Mouse (Mus musculus) midbrain, postnatal 0 days (tissue): Measurements from ENCODE around the gene Sugct. TPM values are rescaled to one million over a fixed set of nuclear protein-coding genes. Genes with fewer than 3 reads are reported as not detected.

Source experiments
- ATAC-seq: fragments of 200-750 bp; cut with Nextera tagmentation; 2 replicates; pipeline ENCODE4 v1.8.0; 2017; ENCODE audit warnings: moderate number of reproducible peaks, mild to moderate bottlenecking, moderate TSS enrichment, moderate library complexity; ENCODE audit not compliant: low FRiP score
- DNase-seq: peaks from one replicate; pipeline ENCODE4 v3.0.0-alpha.2; 2015; ENCODE audit warnings: low spot score
- H3K27ac ChIP-seq: fragments of 300-500 bp; sonication (generic); 2 replicates; pipeline ENCODE4 v1.5.1; 2014; ENCODE audit warnings: low read depth, mild to moderate bottlenecking, low read length, mixed read lengths
- H3K27me3 ChIP-seq: fragments of 300-500 bp; sonication (generic); 2 replicates; pipeline ENCODE4 v1.6.1; 2014; ENCODE audit warnings: low read length, control low read depth, mixed read lengths; ENCODE audit not compliant: insufficient read depth
- H3K36me3 ChIP-seq: fragments of 300-500 bp; sonication (generic); 2 replicates; pipeline ENCODE4 v1.6.1; 2014; ENCODE audit warnings: low read length, control low read depth, mixed read lengths; ENCODE audit not compliant: insufficient read depth
- H3K4me1 ChIP-seq: fragments of 300-500 bp; sonication (generic); 2 replicates; pipeline ENCODE4 v1.6.1; 2014; ENCODE audit warnings: mild to moderate bottlenecking, control low read depth, antibody characterized with exemption, low read length, mixed read lengths; ENCODE audit not compliant: insufficient read depth
- H3K4me2 ChIP-seq: fragments of 300-500 bp; sonication (generic); 2 replicates; pipeline ENCODE4 v1.6.1; 2014; ENCODE audit warnings: low read depth, mild to moderate bottlenecking, low read length, mixed read lengths; ENCODE audit not compliant: poor library complexity, severe bottlenecking
- H3K4me3 ChIP-seq: fragments of 300-500 bp; sonication (generic); 2 replicates; pipeline ENCODE4 v1.5.1; 2014; ENCODE audit warnings: low read depth, mild to moderate bottlenecking, low read length, moderate library complexity
- H3K9ac ChIP-seq: fragments of 300-500 bp; sonication (generic); replicated peaks from 2 replicates; pipeline ENCODE4 v1.6.1; 2014; ENCODE audit warnings: mild to moderate bottlenecking, low read length, moderate library complexity, mixed read lengths; ENCODE audit not compliant: poor library complexity, severe bottlenecking
- H3K9me3 ChIP-seq: fragments of 300-500 bp; sonication (generic); 2 replicates; pipeline ENCODE4 v1.6.1; 2016; ENCODE audit warnings: low read length, control low read depth
- CTCF ChIP-seq: IDR thresholded peaks from 2 replicates; pipeline ENCODE4 v1.5.1; 2016; ENCODE audit warnings: antibody characterized with exemption, mild to moderate bottlenecking
- WGBS: fragments of 180-500 bp; shearing (Covaris S2); extraction: QIAGEN DNeasy Blood & Tissue Kit; methylation state at CpG from one replicate; pipeline ENCODE4 v1.1.7; 2014; 5-methylcytosine and 5-hydroxymethylcytosine counted together
- polyA plus RNA-seq: library from polyadenylated mRNA; unstranded; fragments of >200 nt; fragmentation: Nextera tagmentation; extraction: Ambion mirVana; gene quantifications from 2 replicates; pipeline ENCODE4 v1.2.1, GENCODE M21; 2015
- total RNA-seq: library from RNA; depleted of rRNA; stranded (reverse); fragments of >200 nt; gene quantifications from 2 replicates; pipeline ENCODE4 v1.2.3, GENCODE M21; 2014

Gene Sugct
- total and polyA plus RNA-seq, 2 experiments from 2014 or later = 1.5 to 2.9 TPM

DNA sequence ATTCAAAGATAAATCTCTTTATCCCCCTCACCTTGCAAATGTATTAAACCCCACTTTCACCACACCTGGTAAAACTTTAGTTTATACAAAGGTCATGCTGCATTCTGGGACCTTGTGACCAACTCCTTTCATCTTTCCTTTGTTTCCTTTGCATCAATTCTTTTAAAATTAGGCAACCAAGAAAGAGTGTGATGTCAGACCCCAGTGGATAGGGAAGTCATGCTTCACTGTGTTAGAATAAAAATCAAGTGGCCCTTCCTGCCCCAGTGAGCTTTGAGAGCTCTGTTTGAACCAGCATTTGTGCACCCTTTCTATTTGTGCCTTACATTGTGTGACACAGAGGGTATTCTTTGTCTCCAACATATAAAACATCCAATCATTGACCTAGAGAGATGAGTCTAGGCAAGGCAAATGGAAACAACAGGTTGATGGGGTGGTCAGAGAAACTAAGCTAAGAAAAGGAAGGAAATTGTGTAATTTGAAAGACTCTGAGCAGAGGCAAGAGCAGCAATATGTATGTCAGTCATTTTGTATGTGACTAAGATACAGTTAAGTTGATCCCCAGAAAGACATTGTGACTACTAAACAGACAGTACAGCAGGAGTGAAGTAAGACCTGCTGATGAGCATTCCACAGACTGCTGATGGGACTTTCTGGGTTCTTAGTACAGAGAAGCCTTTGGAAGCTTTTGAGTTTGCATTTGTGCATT lies 797.1 kb downstream of the Sugct start:
- Histone ChIP-seq H3K9ac (no peak overlapping the region), H3K9me3 (no peaks in the 10 kb centered on the region), H3K27me3 (no peaks in the 10 kb centered on the region), H3K4me3 (no peak overlapping the region), H3K4me1 (no peaks in the 10 kb centered on the region), H3K27ac (no peak overlapping the region), H3K36me3 (no peaks in the 10 kb centered on the region), H3K4me2 (no peak overlapping the region)
- ATAC-seq (no peak), DNase-seq (no peak)
- TF ChIP-seq CTCF = no peak

DNA sequence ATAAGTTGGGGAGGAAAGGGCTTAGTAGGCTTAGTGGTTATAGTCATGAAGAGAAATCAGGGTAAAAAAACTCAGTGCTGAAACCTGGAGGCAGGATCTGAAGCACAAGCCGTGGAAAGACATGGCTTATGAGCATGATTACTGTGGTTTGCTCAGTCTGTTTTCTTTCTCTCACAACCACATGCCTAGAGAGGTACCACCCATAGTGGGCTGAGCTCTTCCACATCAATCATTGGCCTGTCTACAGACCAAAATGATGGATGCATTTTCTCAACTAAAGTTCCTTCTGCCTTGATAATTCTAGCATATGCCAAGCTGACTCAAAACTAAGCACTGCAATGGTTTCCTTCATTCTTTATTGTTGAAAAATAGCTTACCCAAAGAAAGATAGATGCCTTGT lies 817.3 kb downstream of the Sugct start:
- Histone ChIP-seq H3K9ac (no peak overlapping the region), H3K4me1 (no peaks in the 10 kb centered on the region), H3K4me3 (no peak overlapping the region), H3K36me3 (no peaks in the 10 kb centered on the region), H3K27ac (no peak overlapping the region), H3K27me3 (no peaks in the 10 kb centered on the region), H3K4me2 (no peak overlapping the region), H3K9me3 (no peaks in the 10 kb centered on the region)
- TF ChIP-seq CTCF = no peak
- no peak for DNase-seq
- WGBS = 81% methylated on average over 1 of the region's 1 CpGs
- no peak for ATAC-seq

DNA sequence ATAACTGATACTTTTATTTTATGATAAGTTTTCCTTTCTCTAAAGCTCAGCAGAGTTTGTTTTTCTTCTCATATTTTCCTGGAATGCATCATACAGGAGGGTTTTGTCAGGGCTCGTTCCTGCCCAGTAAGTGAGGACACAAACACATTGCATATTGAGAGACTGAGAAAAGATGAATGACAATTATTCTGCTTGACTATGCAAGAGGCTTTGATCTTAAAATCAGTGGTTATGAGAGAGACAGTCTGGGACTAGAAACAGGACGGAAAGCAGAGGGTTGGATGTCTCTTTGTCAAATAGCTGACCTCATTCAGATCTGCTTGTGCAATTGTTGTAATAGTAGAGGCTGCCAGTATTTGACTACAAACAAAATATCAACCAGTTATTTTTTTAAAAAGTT lies 835.4 kb downstream of the Sugct start:
- Histone ChIP-seq H3K4me1 (no peaks in the 10 kb centered on the region), H3K4me3 (no peak overlapping the region), H3K9ac (no peak overlapping the region), H3K4me2 (no peak overlapping the region), H3K9me3 (no peaks in the 10 kb centered on the region), H3K36me3 (no peaks in the 10 kb centered on the region), H3K27ac (no peak overlapping the region), H3K27me3 (no peaks in the 10 kb centered on the region)
- 45% methylated on average over 2 of the region's 2 CpGs for WGBS
- no peak for TF ChIP-seq CTCF
- ATAC-seq (no peak), DNase-seq (no peak)

DNA sequence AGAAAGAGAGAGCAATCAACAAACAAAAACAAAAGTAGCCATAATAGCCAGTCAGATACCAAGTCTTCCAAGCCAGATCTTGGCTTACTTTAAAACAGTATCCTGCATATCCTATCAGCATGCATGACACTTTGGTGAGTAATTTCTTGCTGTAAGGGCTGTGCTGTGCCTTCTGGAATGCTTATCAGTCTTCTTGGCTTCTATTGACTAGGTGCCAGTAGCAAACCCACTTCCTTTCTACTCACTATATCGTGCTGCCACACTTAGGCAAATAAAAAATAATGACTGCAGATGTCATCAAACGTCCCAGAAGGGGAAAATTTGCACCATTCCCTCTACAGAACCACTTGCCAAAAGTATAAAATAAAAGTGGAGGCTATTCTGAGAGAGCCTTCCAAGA lies 848.1 kb downstream of the Sugct start:
- H3K4me2 ChIP-seq = no peak overlapping the region
- 61% methylated on average over 2 of the region's 2 CpGs for WGBS
- no peaks in the 10 kb centered on the region for H3K36me3 ChIP-seq
- H3K27ac ChIP-seq = no peak overlapping the region
- no peak overlapping the region for H3K9ac ChIP-seq
- DNase-seq (no peak), ATAC-seq (no peak)
- TF ChIP-seq CTCF = no peak
- H3K4me1 ChIP-seq = no peaks in the 10 kb centered on the region
- H3K9me3 ChIP-seq = no peaks in the 10 kb centered on the region
- H3K4me3 ChIP-seq = no peak overlapping the region
- H3K27me3 ChIP-seq = no peaks in the 10 kb centered on the region

DNA sequence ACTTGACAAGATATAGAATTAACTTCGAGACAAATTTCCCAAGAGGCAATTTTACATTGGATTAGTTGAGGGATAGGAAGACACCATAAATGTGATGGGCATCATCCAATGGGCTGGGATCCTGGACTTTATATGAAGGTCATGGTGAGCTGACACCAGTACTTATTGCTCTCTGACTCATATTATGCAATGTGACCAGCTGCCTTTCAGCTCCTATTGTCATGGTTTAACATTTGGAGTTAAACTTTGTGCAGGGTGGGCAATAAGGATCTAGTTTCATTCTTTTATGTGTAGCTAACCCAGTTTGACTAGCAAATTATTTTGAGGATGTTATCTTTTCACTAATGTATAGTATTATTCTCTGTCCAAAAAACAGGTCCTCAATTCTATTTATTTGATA lies 854.4 kb downstream of the Sugct start:
- Histone ChIP-seq H3K4me3 (no peak overlapping the region), H3K9ac (no peak overlapping the region), H3K27ac (no peak overlapping the region), H3K27me3 (no peaks in the 10 kb centered on the region), H3K4me2 (no peak overlapping the region), H3K4me1 (no peaks in the 10 kb centered on the region), H3K9me3 (no peaks in the 10 kb centered on the region), H3K36me3 (no peaks in the 10 kb centered on the region)
- DNase-seq (no peak), ATAC-seq (no peak)
- WGBS = 81% methylated on average over 1 of the region's 1 CpGs
- no peak for TF ChIP-seq CTCF

DNA sequence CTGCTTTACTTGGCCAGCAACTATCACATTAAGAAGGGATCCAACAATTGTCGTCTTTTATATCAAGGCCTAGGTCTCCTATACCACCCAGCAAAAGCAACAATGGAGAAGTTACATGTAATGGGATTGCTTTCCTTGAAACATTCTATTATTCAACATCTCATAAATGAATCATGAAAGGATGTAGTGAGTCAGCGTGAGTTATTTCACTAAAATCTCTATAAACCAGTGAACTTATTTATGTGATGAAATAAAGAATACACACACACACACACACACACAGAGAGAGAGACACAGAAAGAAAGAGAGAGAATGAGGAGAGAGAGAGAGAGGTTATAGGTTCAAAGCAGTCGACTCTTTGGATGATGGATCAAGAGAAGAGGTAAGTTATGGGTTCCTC lies 856.9 kb downstream of the Sugct start:
- Histone ChIP-seq H3K4me2 (no peak overlapping the region), H3K4me1 (no peaks in the 10 kb centered on the region), H3K36me3 (no peaks in the 10 kb centered on the region), H3K9me3 (no peaks in the 10 kb centered on the region), H3K27ac (no peak overlapping the region), H3K27me3 (no peaks in the 10 kb centered on the region), H3K9ac (no peak overlapping the region), H3K4me3 (no peak overlapping the region)
- ATAC-seq (no peak), DNase-seq (no peak)
- no peak for TF ChIP-seq CTCF
- 90% methylated on average over 3 of the region's 3 CpGs for WGBS
